ENCODE assay signal across 17 mouse cellular contexts in genomic region chr2:132714522-132714921, GRCm38 (mm10). TPM values are rescaled to one million over a fixed set of nuclear protein-coding genes. Genes with fewer than 3 reads are reported as not detected.
DNase-seq lines count a peak whose midpoint lies in the region; ATAC-seq lines count a peak whose summit lies in the region.
"Had no signal": no experiment of that assay in that cellular context is flagged by ENCODE, and none has a peak within 500 bp of the region (broad histone marks: within the 10 kb centered on the region; RNA-seq: fewer than 3 reads in every experiment).

No protein-coding gene starts in this region.

- H3K9ac ChIP-seq in midbrain, embryonic 11.5 days (ENCODE audit: low read length) = no peak overlapping the region
- H3K9ac ChIP-seq: embryonic facial prominence, embryonic 12.5 days; forebrain, embryonic 13.5 days; forebrain, embryonic 15.5 days; forebrain, postnatal 0 days had no signal

- 83% methylated on average over 7 of the region's 7 CpGs for WGBS in midbrain, embryonic 11.5 days
- 83% methylated on average over 7 of the region's 7 CpGs for WGBS in midbrain, embryonic 10.5 days
- 80% methylated on average over 7 of the region's 7 CpGs for WGBS in embryonic facial prominence, embryonic 10.5 days

- H3K27ac ChIP-seq in midbrain, embryonic 11.5 days (ENCODE audit: low read depth, low read length) = no peak overlapping the region
- H3K27ac ChIP-seq in midbrain, embryonic 10.5 days (replicated peaks) = no peak overlapping the region
- H3K27ac ChIP-seq in embryonic facial prominence, embryonic 10.5 days (replicated peaks) = no peak overlapping the region
- H3K27ac ChIP-seq: embryonic facial prominence, embryonic 12.5 days had no signal

- no peaks in the 10 kb centered on the region for H3K27me3 ChIP-seq in midbrain, embryonic 11.5 days (ENCODE audit: control insufficient read depth, insufficient read depth, low read length)
- H3K27me3 ChIP-seq in midbrain, embryonic 10.5 days (ENCODE audit: low read depth, poor library complexity, severe bottlenecking) = no peaks in the 10 kb centered on the region
- no peaks in the 10 kb centered on the region for H3K27me3 ChIP-seq in embryonic facial prominence, embryonic 10.5 days (replicated peaks; ENCODE audit: low read depth, poor library complexity, severe bottlenecking)
- H3K27me3 ChIP-seq: embryonic facial prominence, embryonic 12.5 days; forebrain, embryonic 13.5 days; forebrain, embryonic 15.5 days had no signal

- no peak overlapping the region for H3K4me2 ChIP-seq in midbrain, embryonic 11.5 days
- H3K4me2 ChIP-seq: embryonic facial prominence, embryonic 12.5 days; forebrain, embryonic 13.5 days; forebrain, embryonic 15.5 days had no signal

- peak; percentile 24 for DNase-seq in heart, adult 11 months
- DNase-seq in heart, adult 9 months (ENCODE audit: low spot score in 2 of 2) = no peak
- DNase-seq in midbrain, embryonic 11.5 days (ENCODE audit: low spot score, missing footprints) = peak; percentile 69
- DNase-seq in midbrain, embryonic 10.5 days (ENCODE audit: low spot score) = no peak
- peak; percentile 41 for DNase-seq in ZHBTc4 (ENCODE audit: low read depth, low spot score)
- peak; percentile 14 to 53 for DNase-seq in natural killer cell, adult 2 months (ENCODE audit: low spot score in 2 of 2)
- no peak for DNase-seq in embryonic facial prominence, embryonic 10.5 days (ENCODE audit: low spot score)
- DNase-seq in heart, postnatal 4 days = no peak
- DNase-seq: adrenal gland, adult 2 months; adrenal gland, postnatal 10 days; adrenal gland, postnatal 25 days; cerebellum, adult 11 months; embryo, embryonic 11 days; forebrain, postnatal 0 days had no signal

- no peak for ATAC-seq in midbrain, embryonic 11.5 days (ENCODE audit: low FRiP score)

- H3K4me3 ChIP-seq in midbrain, embryonic 11.5 days (ENCODE audit: low read depth, low read length) = no peak overlapping the region
- no peak overlapping the region for H3K4me3 ChIP-seq in midbrain, embryonic 10.5 days
- no peak overlapping the region for H3K4me3 ChIP-seq in embryonic facial prominence, embryonic 10.5 days
- H3K4me3 ChIP-seq: embryonic facial prominence, embryonic 12.5 days; forebrain, embryonic 13.5 days; forebrain, embryonic 15.5 days had no signal

- H3K4me1 ChIP-seq in midbrain, embryonic 11.5 days (ENCODE audit: control insufficient read depth, insufficient read depth, low read length) = no peaks in the 10 kb centered on the region; the same call in 1 of the 2 replicates
- peaks cover 15% of the 10 kb centered on the region for H3K4me1 ChIP-seq in midbrain, embryonic 10.5 days
- H3K4me1 ChIP-seq in embryonic facial prominence, embryonic 10.5 days = 0 out of 2 replicates have a peak, but pooled peaks cover under 1% of the 10 kb centered on the region
- H3K4me1 ChIP-seq: embryonic facial prominence, embryonic 12.5 days had no signal

- no peaks in the 10 kb centered on the region for H3K36me3 ChIP-seq in midbrain, embryonic 11.5 days (ENCODE audit: control insufficient read depth, insufficient read depth, low read length)
- no peaks in the 10 kb centered on the region for H3K36me3 ChIP-seq in midbrain, embryonic 10.5 days
- no peaks in the 10 kb centered on the region for H3K36me3 ChIP-seq in embryonic facial prominence, embryonic 10.5 days (replicated peaks)
- H3K36me3 ChIP-seq: embryonic facial prominence, embryonic 12.5 days; forebrain, embryonic 15.5 days had no signal

- H3K9me3 ChIP-seq in midbrain, embryonic 11.5 days (ENCODE audit: control insufficient read depth, low read length) = no peaks in the 10 kb centered on the region
- H3K9me3 ChIP-seq in midbrain, embryonic 10.5 days (replicated peaks) = no peaks in the 10 kb centered on the region
- no peaks in the 10 kb centered on the region for H3K9me3 ChIP-seq in embryonic facial prominence, embryonic 10.5 days
- H3K9me3 ChIP-seq: embryonic facial prominence, embryonic 12.5 days; forebrain, embryonic 13.5 days; forebrain, embryonic 15.5 days had no signal

RNA-seq across cellular contexts. Expression of gene Shld1, which starts 27.8 kb away (rescaled TPM):
- polyA plus RNA-seq in midbrain, embryonic 11.5 days (2014; fragmentation: Nextera tagmentation; extraction: Ambion mirVana) = 17.9 and 20.5 TPM in 2 replicates
- polyA plus RNA-seq in midbrain, embryonic 10.5 days (2016; fragmentation: Nextera tagmentation; extraction: Ambion mirVana) = 16.4 and 20.4 TPM in 2 replicates
- polyA plus RNA-seq in embryonic facial prominence, embryonic 10.5 days (2016; fragmentation: Nextera tagmentation; extraction: Ambion mirVana) = 15.7 and 16.6 TPM in 2 replicates
- 1 to 10 TPM; 5.3 to 7.4 TPM for total RNA-seq in heart, postnatal 4 days (2021)

Comparison
In these comparisons a context has a peak if more than half of its experiments do, and no peak if none do; other contexts are left out.
1. DNase-seq: peak in heart, adult 11 months (single experiment), midbrain, embryonic 11.5 days (single experiment), ZHBTc4 (single experiment) and natural killer cell, adult 2 months (2 of 2); none in heart, adult 9 months (0 of 2), midbrain, embryonic 10.5 days (single experiment), embryonic facial prominence, embryonic 10.5 days (single experiment) and heart, postnatal 4 days (single experiment).